Mouse (Mus musculus) small intestine, adult 2 months (tissue): ENCODE data around the gene Adamts9.

Source experiments
- CTCF ChIP-seq: fragments of 200-500 bp; IDR thresholded peaks from 2 replicates; pipeline ENCODE4 v1.5.1; 2012; ENCODE audit warnings: low read depth, mild to moderate bottlenecking, control low read depth, inconsistent platforms, low read length, moderate library complexity, mixed read lengths; ENCODE audit not compliant: insufficient replicate concordance, insufficient read length; ENCODE audit errors: extremely low read depth
- POLR2A ChIP-seq: fragments of 200-500 bp; IDR thresholded peaks from 2 replicates; pipeline ENCODE4 v1.6.1; 2012; ENCODE audit warnings: low read depth, mild to moderate bottlenecking, control low read depth, inconsistent platforms, low read length, moderate library complexity

GRCm38 (mm10) chr6:92809818-92810217, 133.5 kb downstream of the Adamts9 start:
- TF ChIP-seq POLR2A (no peak), CTCF (no peak)
